Comparison of ENCODE assay signal across 8 mouse cellular contexts in genomic region chr11:75147846-75148168, GRCm38 (mm10). TPM values are rescaled to one million over a fixed set of nuclear protein-coding genes. Genes with fewer than 3 reads are reported as not detected.
DNase-seq lines count a peak whose midpoint lies in the region; ATAC-seq and TF ChIP-seq lines count a peak whose summit lies in the region.

No protein-coding gene starts in this region.

- DNase-seq in heart, adult 2 months = peak; percentile 59 to 67
- DNase-seq in heart, adult 8-10 months (ENCODE audit: low spot score) = no peak
- DNase-seq in mesoderm, embryonic 11.5 days (ENCODE audit: low read depth, low spot score) = peak; percentile 47
- DNase-seq in cerebellum, adult 11 months = no peak
- no peak for DNase-seq in adrenal gland, postnatal 10 days
- DNase-seq in right cerebral cortex, postnatal 25 days = no peak

- peak; percentile 35 for TF ChIP-seq CTCF in heart, adult 2 months (IDR thresholded peaks at IDR 0.05)
- TF ChIP-seq CTCF in embryonic fibroblast, embryonic 13.5 days (IDR thresholded peaks at IDR 0.05; ENCODE audit: borderline replicate concordance, insufficient read depth, low read length) = no peak

- no peaks in the 10 kb centered on the region for H3K79me2 ChIP-seq in heart, adult 2 months (replicated peaks; ENCODE audit: control insufficient read depth, insufficient read depth, low read length)

- no peaks in the 10 kb centered on the region for H3K27me3 ChIP-seq in heart, adult 2 months (ENCODE audit: control insufficient read depth, insufficient read depth, low read length)
- H3K27me3 ChIP-seq in hindbrain, embryonic 16.5 days (replicated peaks; ENCODE audit: control insufficient read depth, insufficient read depth, low read length) = no peaks in the 10 kb centered on the region

- 0 out of 2 replicates have a peak, but pooled peaks have one; percentile 55 for TF ChIP-seq EP300 in heart, adult 2 months (IDR thresholded peaks at IDR 0.05; ENCODE audit: insufficient read depth, low read depth, low read length)

- ATAC-seq in hindbrain, embryonic 16.5 days = no peak

- peaks cover 20% of the 10 kb centered on the region for H3K4me1 ChIP-seq in heart, adult 2 months (ENCODE audit: control insufficient read depth, insufficient read depth, low read length)
- peaks cover 9% of the 10 kb centered on the region for H3K4me1 ChIP-seq in embryonic fibroblast, embryonic 13.5 days (ENCODE audit: control insufficient read depth, insufficient read depth, low read length)
- H3K4me1 ChIP-seq in hindbrain, embryonic 16.5 days (ENCODE audit: control insufficient read depth, insufficient read depth, low read depth, low read length) = peaks cover 12% of the 10 kb centered on the region

- H3K36me3 ChIP-seq in heart, adult 2 months (ENCODE audit: control insufficient read depth, insufficient read depth, low read length) = peaks cover 16% of the 10 kb centered on the region
- peaks cover 14% of the 10 kb centered on the region; the same call in 1 of the 2 replicates for H3K36me3 ChIP-seq in hindbrain, embryonic 16.5 days (ENCODE audit: control insufficient read depth, insufficient read depth, low read length)

- no peak for TF ChIP-seq POLR2A in heart, adult 2 months (IDR thresholded peaks at IDR 0.05; ENCODE audit: insufficient read depth, low read depth, low read length)
- no peak for TF ChIP-seq POLR2A in embryonic fibroblast, embryonic 13.5 days (IDR thresholded peaks at IDR 0.05; ENCODE audit: low read depth, low read length)

- peak overlapping the region; percentile 78 for H3K27ac ChIP-seq in heart, adult 2 months
- H3K27ac ChIP-seq in embryonic fibroblast, embryonic 13.5 days (ENCODE audit: insufficient read depth, low read length) = peak overlapping the region; percentile 65
- peak overlapping the region; percentile 74 for H3K27ac ChIP-seq in hindbrain, embryonic 16.5 days (ENCODE audit: low read depth, low read length)

- intact Hi-C loops in heart, adult 2 months (cut with DNase I) = no loop called here

- no peak overlapping the region for H3K4me2 ChIP-seq in hindbrain, embryonic 16.5 days (ENCODE audit: low read length)

- H3K4me3 ChIP-seq in heart, adult 2 months = no peak overlapping the region
- no peak overlapping the region for H3K4me3 ChIP-seq in embryonic fibroblast, embryonic 13.5 days (ENCODE audit: insufficient read depth, low read length)
- H3K4me3 ChIP-seq in hindbrain, embryonic 16.5 days (ENCODE audit: low read length) = no peak overlapping the region

- peak overlapping the region; percentile 22 for H3K9ac ChIP-seq in heart, adult 2 months (ENCODE audit: low read depth, low read length)
- no peak overlapping the region for H3K9ac ChIP-seq in hindbrain, embryonic 16.5 days (ENCODE audit: low read depth, low read length)

- WGBS in heart, adult 2 months = 20% methylated on average over 3 of the region's 3 CpGs
- 46% methylated on average over 3 of the region's 3 CpGs for WGBS in hindbrain, embryonic 16.5 days

- H3K9me3 ChIP-seq in hindbrain, embryonic 16.5 days (ENCODE audit: control insufficient read depth, low read length) = no peaks in the 10 kb centered on the region

RNA-seq across cellular contexts. Expression of gene Hic1, which starts 21.5 kb away (rescaled TPM):
- 10 to 100 TPM; 12.6 to 13.6 TPM for total RNA-seq in heart, adult 2 months (2021)
- 15.5 and 19.6 TPM in 2 replicates for polyA plus RNA-seq in heart, adult 2 months (2012; rRNA removed)
- total RNA-seq in heart, adult 8-10 months (2022) = 10 to 100 TPM in 3 of 4 experiments, 1 to 10 TPM in 1; 7.6 to 19.4 (median 16.8) TPM
- 20.7 and 29.3 TPM in 2 replicates for polyA plus RNA-seq in embryonic fibroblast, embryonic 13.5 days (2011; ENCODE audit: insufficient read length, low read depth, missing spikeins)
- 1.9 and 2.2 TPM in 2 replicates for polyA plus RNA-seq in hindbrain, embryonic 16.5 days (2015; fragmentation: Nextera tagmentation; extraction: Ambion mirVana)
- 10 to 100 TPM; 23.6 to 24.5 TPM for total RNA-seq in adrenal gland, postnatal 10 days (2021)

RNA-seq across cellular contexts. Expression of gene Ovca2, which starts 30.8 kb away (rescaled TPM):
- total RNA-seq in heart, adult 2 months (2021) = 1 to 10 TPM; 5.7 to 6.1 TPM
- polyA plus RNA-seq in heart, adult 2 months (2012; rRNA removed) = 11.1 and 16.7 TPM in 2 replicates
- total RNA-seq in heart, adult 8-10 months (2022) = 1 to 10 TPM; 5.6 to 6.9 (median 5.9) TPM
- 20.4 and 28.9 TPM in 2 replicates for polyA plus RNA-seq in embryonic fibroblast, embryonic 13.5 days (2011; ENCODE audit: insufficient read length, low read depth, missing spikeins)
- 14.4 and 14.5 TPM in 2 replicates for polyA plus RNA-seq in hindbrain, embryonic 16.5 days (2015; fragmentation: Nextera tagmentation; extraction: Ambion mirVana)
- 10 to 100 TPM; 13.5 to 18.1 TPM for total RNA-seq in adrenal gland, postnatal 10 days (2021)

RNA-seq across cellular contexts. Expression of gene Dph1, which starts 43.2 kb away (rescaled TPM):
- 10 to 100 TPM in 1 of 2 experiments, 1 to 10 TPM in 1; 8.5 to 11.6 TPM for total RNA-seq in heart, adult 2 months (2021)
- 21.7 and 32.9 TPM in 2 replicates for polyA plus RNA-seq in heart, adult 2 months (2012; rRNA removed)
- 10 to 100 TPM in 2 of 4 experiments, 1 to 10 TPM in 2; 8.1 to 11.2 (median 9.7) TPM for total RNA-seq in heart, adult 8-10 months (2022)
- 15.7 and 18.7 TPM in 2 replicates for polyA plus RNA-seq in embryonic fibroblast, embryonic 13.5 days (2011; ENCODE audit: insufficient read length, low read depth, missing spikeins)
- polyA plus RNA-seq in hindbrain, embryonic 16.5 days (2015; fragmentation: Nextera tagmentation; extraction: Ambion mirVana) = 15.4 and 15.7 TPM in 2 replicates
- 10 to 100 TPM; 23.1 to 24.2 TPM for total RNA-seq in adrenal gland, postnatal 10 days (2021)

RNA-seq across cellular contexts. Expression of gene Rtn4rl1, which starts 45.8 kb away (rescaled TPM):
- 1 to 10 TPM; 8.4 to 9.4 TPM for total RNA-seq in heart, adult 2 months (2021)
- 7.5 and 10.4 TPM in 2 replicates for polyA plus RNA-seq in heart, adult 2 months (2012; rRNA removed)
- 1 to 10 TPM; 5.2 to 7.9 (median 6.8) TPM for total RNA-seq in heart, adult 8-10 months (2022)
- polyA plus RNA-seq in embryonic fibroblast, embryonic 13.5 days (2011; ENCODE audit: insufficient read length, low read depth, missing spikeins) = 2.1 and 2.7 TPM in 2 replicates
- 10.6 and 10.7 TPM in 2 replicates for polyA plus RNA-seq in hindbrain, embryonic 16.5 days (2015; fragmentation: Nextera tagmentation; extraction: Ambion mirVana)
- total RNA-seq in adrenal gland, postnatal 10 days (2021) = 10 to 100 TPM; 25.2 to 27.8 TPM

Comparison
In these comparisons a context has a peak if more than half of its experiments do, and no peak if none do; other contexts are left out.
1. DNase-seq: peak in heart, adult 2 months (2 of 2) and mesoderm, embryonic 11.5 days (single experiment); none in heart, adult 8-10 months (single experiment), cerebellum, adult 11 months (single experiment), adrenal gland, postnatal 10 days (single experiment) and right cerebral cortex, postnatal 25 days (single experiment).
2. Peak in every context shown above with its lines, with median percentiles within 50 percentile points of each other: H3K27ac ChIP-seq.